Mouse (Mus musculus) layer of hippocampus, adult 8-10 months (tissue): Measurements from ENCODE around the gene Slc2a13. TPM values are rescaled to one million over a fixed set of nuclear protein-coding genes. Genes with fewer than 3 reads are reported as not detected.

Experiments
- DNase-seq, 2 experiments: peaks; one replicate each; pipeline ENCODE4 v3.0.0; 2022; ENCODE audit warnings: low spot score in 2 of 2
- total RNA-seq, 4 experiments: library from RNA; stranded (reverse); gene quantifications; 2 replicates each; pipeline ENCODE4 v1.2.4; 2022

Slc2a13 gene
- total RNA-seq, 4 experiments from 2014 or later, result 60.8 to 69.0 (median 64.0) TPM

GRCm38 (mm10) chr15:91502661-91503060 lies 70.4 kb downstream of the Slc2a13 start:
- DNase-seq, result peak in 1 of 2 experiments; percentile 30

GRCm38 (mm10) chr15:91502235-91502634 lies 70.8 kb downstream of the Slc2a13 start:
- DNase-seq, result no peak

GRCm38 (mm10) chr15:91495014-91495413 lies 78.0 kb downstream of the Slc2a13 start:
- no peak for DNase-seq

- no peak for DNase-seq
Observed at GRCm38 (mm10) chr15:91479924-91480615, 93.0 kb downstream of the Slc2a13 start.

GRCm38 (mm10) chr15:91477766-91478165 lies 95.3 kb downstream of the Slc2a13 start:
- DNase-seq, result peak in 1 of 2 experiments; percentile 41

GRCm38 (mm10) chr15:91473690-91474409 lies 99.2 kb downstream of the Slc2a13 start:
- no peak for DNase-seq

GRCm38 (mm10) chr15:91465331-91465730 lies 107.7 kb downstream of the Slc2a13 start:
- no peak for DNase-seq

GRCm38 (mm10) chr15:91463857-91464435 lies 109.1 kb downstream of the Slc2a13 start:
- DNase-seq, result no peak

GRCm38 (mm10) chr15:91463026-91463661 lies 109.9 kb downstream of the Slc2a13 start:
- DNase-seq, result peak in 1 of 2 experiments; percentile 19

- no peak for DNase-seq
Observed at GRCm38 (mm10) chr15:91461940-91462339, 111.1 kb downstream of the Slc2a13 start.

GRCm38 (mm10) chr15:91457202-91457601 lies 115.9 kb downstream of the Slc2a13 start:
- no peak for DNase-seq

- DNase-seq, result peak; percentile 21 to 39
Observed at GRCm38 (mm10) chr15:91445399-91445798, 127.7 kb downstream of the Slc2a13 start.

GRCm38 (mm10) chr15:91443449-91443848 lies 129.6 kb downstream of the Slc2a13 start:
- DNase-seq, result no peak

- peak; percentile 24 to 46 for DNase-seq
Observed at GRCm38 (mm10) chr15:91439883-91440282, 133.2 kb downstream of the Slc2a13 start.

- DNase-seq, result peak; percentile 75
Observed at GRCm38 (mm10) chr15:91425426-91425825, 147.6 kb downstream of the Slc2a13 start.

GRCm38 (mm10) chr15:91406979-91407378 lies 166.1 kb downstream of the Slc2a13 start:
- DNase-seq, result no peak

GRCm38 (mm10) chr15:91395165-91395564 lies 177.9 kb downstream of the Slc2a13 start:
- DNase-seq, result no peak

GRCm38 (mm10) chr15:91383694-91384093 lies 189.4 kb downstream of the Slc2a13 start:
- no peak for DNase-seq

GRCm38 (mm10) chr15:91382606-91383005 lies 190.5 kb downstream of the Slc2a13 start:
- no peak for DNase-seq

GRCm38 (mm10) chr15:91381864-91382263 lies 191.2 kb downstream of the Slc2a13 start:
- no peak for DNase-seq

- DNase-seq, result no peak
Observed at GRCm38 (mm10) chr15:91378751-91379325, 194.2 kb downstream of the Slc2a13 start.
